Mouse (Mus musculus): ENCODE results near the gene Gsg1l. TPM values are rescaled to one million over a fixed set of nuclear protein-coding genes. Genes with fewer than 3 reads are reported as not detected.

The Gsg1l gene
- total and polyA plus RNA-seq, 2 experiments from 2014 or later: 5.7 to 16.6 TPM

- Histone ChIP-seq H3K9me3 (replicated peaks; ENCODE audit: control insufficient read depth, low read length) (no peaks in the 10 kb centered on the region), H3K4me1 (ENCODE audit: control insufficient read depth, insufficient read depth) (no peaks in the 10 kb centered on the region), H3K4me2 (ENCODE audit: low read depth, low read length) (no peak overlapping the region), H3K27me3 (ENCODE audit: control insufficient read depth, insufficient read depth, low read length) (no peaks in the 10 kb centered on the region), H3K9ac (replicated peaks; ENCODE audit: low read depth, low read length) (no peak overlapping the region), H3K36me3 (replicated peaks; ENCODE audit: control insufficient read depth, insufficient read depth, low read length) (peaks cover 91% of the 10 kb centered on the region), H3K4me3 (ENCODE audit: low read depth, low read length) (no peak overlapping the region), H3K27ac (ENCODE audit: low read depth) (no peak overlapping the region)
- TF ChIP-seq CTCF (IDR thresholded peaks at IDR 0.05; ENCODE audit: low read depth) (no peak), EP300 (IDR thresholded peaks at IDR 0.05; ENCODE audit: low read depth) (no peak)
- 45% methylated on average over 2 of the region's 2 CpGs for WGBS
- DNase-seq (ENCODE audit: low spot score) (no peak), ATAC-seq (ENCODE audit: insufficient read depth, low read depth) (no peak)
Measured at GRCm38 (mm10) chr7:126111230-126111629, 29.0 kb upstream of the Gsg1l start.

DNA sequence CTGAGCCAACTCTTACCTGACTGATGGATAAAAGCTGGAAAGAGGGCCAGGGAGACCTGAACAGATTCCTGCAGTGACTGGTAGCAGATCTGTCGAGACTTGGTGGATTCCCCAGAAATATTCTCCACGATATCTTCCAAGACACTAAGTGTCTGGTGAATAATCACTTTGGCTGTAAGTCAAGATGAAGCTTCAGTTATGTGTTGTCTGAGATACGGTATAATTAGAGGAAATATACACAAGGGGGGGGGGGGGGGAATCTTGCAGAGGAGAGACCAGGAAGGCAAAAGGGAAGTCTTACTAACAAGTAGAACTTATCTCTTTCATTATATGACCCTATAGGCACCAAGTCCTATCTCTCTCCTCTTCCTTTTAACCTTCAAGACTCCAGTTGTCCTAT lies 27.7 kb upstream of the Gsg1l start:
- 62% methylated on average over 3 of the region's 3 CpGs for WGBS
- no peaks in the 10 kb centered on the region for H3K4me1 ChIP-seq (ENCODE audit: control insufficient read depth, insufficient read depth)
- H3K36me3 ChIP-seq (replicated peaks; ENCODE audit: control insufficient read depth, insufficient read depth, low read length): peaks cover 93% of the 10 kb centered on the region
- H3K4me2 ChIP-seq (ENCODE audit: low read depth, low read length): no peak overlapping the region
- ATAC-seq (ENCODE audit: insufficient read depth, low read depth) (no peak), DNase-seq (ENCODE audit: low spot score) (no peak)
- TF ChIP-seq CTCF (IDR thresholded peaks at IDR 0.05; ENCODE audit: low read depth): no peak
- TF ChIP-seq EP300 (IDR thresholded peaks at IDR 0.05; ENCODE audit: low read depth): no peak
- no peak overlapping the region for H3K9ac ChIP-seq (replicated peaks; ENCODE audit: low read depth, low read length)
- no peaks in the 10 kb centered on the region for H3K9me3 ChIP-seq (replicated peaks; ENCODE audit: control insufficient read depth, low read length)
- no peak overlapping the region for H3K27ac ChIP-seq (ENCODE audit: low read depth)
- H3K4me3 ChIP-seq (ENCODE audit: low read depth, low read length): no peak overlapping the region
- no peaks in the 10 kb centered on the region for H3K27me3 ChIP-seq (ENCODE audit: control insufficient read depth, insufficient read depth, low read length)

- no peak for TF ChIP-seq CTCF (IDR thresholded peaks at IDR 0.05; ENCODE audit: low read depth)
- no peak for TF ChIP-seq EP300 (IDR thresholded peaks at IDR 0.05; ENCODE audit: low read depth)
- Histone ChIP-seq H3K4me1 (ENCODE audit: control insufficient read depth, insufficient read depth) (no peaks in the 10 kb centered on the region), H3K36me3 (replicated peaks; ENCODE audit: control insufficient read depth, insufficient read depth, low read length) (peaks cover 58% of the 10 kb centered on the region), H3K4me2 (ENCODE audit: low read depth, low read length) (no peak overlapping the region), H3K27me3 (ENCODE audit: control insufficient read depth, insufficient read depth, low read length) (no peaks in the 10 kb centered on the region), H3K4me3 (ENCODE audit: low read depth, low read length) (no peak overlapping the region), H3K9me3 (replicated peaks; ENCODE audit: control insufficient read depth, low read length) (no peaks in the 10 kb centered on the region), H3K27ac (ENCODE audit: low read depth) (no peak overlapping the region), H3K9ac (replicated peaks; ENCODE audit: low read depth, low read length) (no peak overlapping the region)
- WGBS: 94% methylated on average over 11 of the region's 11 CpGs
- DNase-seq (ENCODE audit: low spot score) (no peak), ATAC-seq (ENCODE audit: insufficient read depth, low read depth) (no peak)
Measured at GRCm38 (mm10) chr7:126100440-126100839, 18.2 kb upstream of the Gsg1l start.

GRCm38 (mm10) chr7:126099835-126100234 lies 17.6 kb upstream of the Gsg1l start:
- ATAC-seq (ENCODE audit: insufficient read depth, low read depth) (no peak), DNase-seq (ENCODE audit: low spot score) (no peak)
- Histone ChIP-seq H3K9me3 (replicated peaks; ENCODE audit: control insufficient read depth, low read length) (no peaks in the 10 kb centered on the region), H3K36me3 (replicated peaks; ENCODE audit: control insufficient read depth, insufficient read depth, low read length) (peaks cover 52% of the 10 kb centered on the region), H3K9ac (replicated peaks; ENCODE audit: low read depth, low read length) (no peak overlapping the region), H3K4me1 (ENCODE audit: control insufficient read depth, insufficient read depth) (no peaks in the 10 kb centered on the region), H3K27me3 (ENCODE audit: control insufficient read depth, insufficient read depth, low read length) (no peaks in the 10 kb centered on the region), H3K4me2 (ENCODE audit: low read depth, low read length) (no peak overlapping the region), H3K27ac (ENCODE audit: low read depth) (no peak overlapping the region), H3K4me3 (ENCODE audit: low read depth, low read length) (no peak overlapping the region)
- 91% methylated on average over 2 of the region's 2 CpGs for WGBS
- TF ChIP-seq EP300 (IDR thresholded peaks at IDR 0.05; ENCODE audit: low read depth) (no peak), CTCF (IDR thresholded peaks at IDR 0.05; ENCODE audit: low read depth) (no peak)

GRCm38 (mm10) chr7:126099163-126099775 lies 17.1 kb upstream of the Gsg1l start:
- H3K4me3 ChIP-seq (ENCODE audit: low read depth, low read length): no peak overlapping the region
- no peaks in the 10 kb centered on the region for H3K9me3 ChIP-seq (replicated peaks; ENCODE audit: control insufficient read depth, low read length)
- no peak for TF ChIP-seq EP300 (IDR thresholded peaks at IDR 0.05; ENCODE audit: low read depth)
- TF ChIP-seq CTCF (IDR thresholded peaks at IDR 0.05; ENCODE audit: low read depth): no peak
- H3K36me3 ChIP-seq (replicated peaks; ENCODE audit: control insufficient read depth, insufficient read depth, low read length): peaks cover 46% of the 10 kb centered on the region
- H3K27me3 ChIP-seq (ENCODE audit: control insufficient read depth, insufficient read depth, low read length): no peaks in the 10 kb centered on the region
- no peak overlapping the region for H3K4me2 ChIP-seq (ENCODE audit: low read depth, low read length)
- ATAC-seq (ENCODE audit: insufficient read depth, low read depth): no peak
- DNase-seq (ENCODE audit: low spot score): no peak
- H3K9ac ChIP-seq (replicated peaks; ENCODE audit: low read depth, low read length): no peak overlapping the region
- no peak overlapping the region for H3K27ac ChIP-seq (ENCODE audit: low read depth)
- WGBS: 93% methylated on average over 7 of the region's 7 CpGs
- no peaks in the 10 kb centered on the region for H3K4me1 ChIP-seq (ENCODE audit: control insufficient read depth, insufficient read depth)
